16 mouse cellular contexts compared by ENCODE assay signal in genomic region chr11:114536616-114537493, GRCm38 (mm10).
DNase-seq lines count a peak whose midpoint lies in the region; ATAC-seq lines count a peak whose summit lies in the region.
"Had no signal": no experiment of that assay in that cellular context is flagged by ENCODE, and none has a peak within 500 bp of the region (broad histone marks: within the 10 kb centered on the region; RNA-seq: fewer than 3 reads in every experiment).

No protein-coding gene starts in this region.

- H3K9me3 ChIP-seq in embryonic facial prominence, embryonic 14.5 days (ENCODE audit: control insufficient read depth, low read length), result peaks cover 9% of the 10 kb centered on the region
- no peaks in the 10 kb centered on the region for H3K9me3 ChIP-seq in hindbrain, embryonic 14.5 days (ENCODE audit: control insufficient read depth, low read length)
- no peaks in the 10 kb centered on the region for H3K9me3 ChIP-seq in midbrain, embryonic 16.5 days (replicated peaks; ENCODE audit: control insufficient read depth, low read length, poor library complexity, severe bottlenecking)
- H3K9me3 ChIP-seq: lung, embryonic 15.5 days had no signal

- DNase-seq in layer of hippocampus, adult 11-12 months (ENCODE audit: low spot score), result peak; percentile 17
- no peak for DNase-seq in layer of hippocampus, adult 9-10 months (ENCODE audit: low spot score)
- DNase-seq in embryonic facial prominence, embryonic 14.5 days (ENCODE audit: low spot score), result peak; percentile 49
- DNase-seq in hindbrain, embryonic 14.5 days (ENCODE audit: low spot score), result peak; percentile 50
- DNase-seq in thymus, postnatal 10 days (ENCODE audit: low spot score in 2 of 2), result no peak
- DNase-seq in thymus, postnatal 14 days, result no peak
- no peak for DNase-seq in kidney, postnatal 4 days
- DNase-seq: adrenal gland, postnatal 10 days; B cell, adult 2 months; cerebellum, adult 8-10 months; gastrocnemius, postnatal 25 days; kidney, adult 8-10 months; thymus, adult 2 months had no signal

- peak; percentile 38; the same call in 1 of the 2 replicates for ATAC-seq in embryonic facial prominence, embryonic 14.5 days (ENCODE audit: low read depth)
- peak; percentile 61 for ATAC-seq in hindbrain, embryonic 14.5 days (ENCODE audit: low FRiP score)
- peak; percentile 81; the same call in 1 of the 2 replicates for ATAC-seq in midbrain, embryonic 16.5 days

- 15% methylated on average over 13 of the region's 13 CpGs for WGBS in embryonic facial prominence, embryonic 14.5 days
- 11% methylated on average over 12 of the region's 13 CpGs for WGBS in hindbrain, embryonic 14.5 days
- 10% methylated on average over 13 of the region's 13 CpGs for WGBS in midbrain, embryonic 16.5 days

- peak overlapping the region; percentile 23; the same call in 1 of the 2 replicates for H3K4me2 ChIP-seq in embryonic facial prominence, embryonic 14.5 days (ENCODE audit: low read depth, low read length)
- 0 out of 2 replicates have a peak overlapping the region, but pooled peaks have one; percentile 10 for H3K4me2 ChIP-seq in hindbrain, embryonic 14.5 days (replicated peaks)
- H3K4me2 ChIP-seq in midbrain, embryonic 16.5 days (ENCODE audit: low read length), result peak overlapping the region; percentile 13; the same call in 1 of the 2 replicates
- H3K4me2 ChIP-seq: limb, embryonic 12.5 days; lung, embryonic 15.5 days had no signal

- H3K4me1 ChIP-seq in embryonic facial prominence, embryonic 14.5 days (ENCODE audit: control insufficient read depth, insufficient read depth, low read length), result peaks cover 13% of the 10 kb centered on the region; the same call in 1 of the 2 replicates
- H3K4me1 ChIP-seq in hindbrain, embryonic 14.5 days (replicated peaks; ENCODE audit: control insufficient read depth, insufficient read depth, low read length), result peaks cover 17% of the 10 kb centered on the region
- peaks cover 17% of the 10 kb centered on the region for H3K4me1 ChIP-seq in midbrain, embryonic 16.5 days (ENCODE audit: control insufficient read depth, insufficient read depth, low read length)
- H3K4me1 ChIP-seq: lung, embryonic 15.5 days had no signal

- H3K9ac ChIP-seq in embryonic facial prominence, embryonic 14.5 days (ENCODE audit: low read depth, low read length), result peak overlapping the region; percentile 22; the same call in 1 of the 2 replicates
- H3K9ac ChIP-seq in hindbrain, embryonic 14.5 days, result no peak overlapping the region
- no peak overlapping the region for H3K9ac ChIP-seq in midbrain, embryonic 16.5 days (ENCODE audit: low read depth, low read length)
- H3K9ac ChIP-seq: limb, embryonic 12.5 days; lung, embryonic 15.5 days had no signal

- no peaks in the 10 kb centered on the region for H3K27me3 ChIP-seq in embryonic facial prominence, embryonic 14.5 days (replicated peaks; ENCODE audit: control insufficient read depth, insufficient read depth, low read length)
- H3K27me3 ChIP-seq in hindbrain, embryonic 14.5 days (ENCODE audit: control insufficient read depth, insufficient read depth, low read length), result no peaks in the 10 kb centered on the region
- H3K27me3 ChIP-seq in midbrain, embryonic 16.5 days (ENCODE audit: control insufficient read depth, insufficient read depth, low read depth, low read length), result no peaks in the 10 kb centered on the region
- H3K27me3 ChIP-seq: lung, embryonic 15.5 days had no signal

- H3K27ac ChIP-seq in embryonic facial prominence, embryonic 14.5 days (replicated peaks; ENCODE audit: low read depth, low read length), result no peak overlapping the region
- peak overlapping the region; percentile 47 for H3K27ac ChIP-seq in hindbrain, embryonic 14.5 days
- H3K27ac ChIP-seq in midbrain, embryonic 16.5 days (ENCODE audit: low read length), result peak overlapping the region; percentile 62
- H3K27ac ChIP-seq: limb, embryonic 12.5 days; lung, embryonic 15.5 days had no signal

- H3K4me3 ChIP-seq in embryonic facial prominence, embryonic 14.5 days (ENCODE audit: low read depth, low read length), result no peak overlapping the region
- H3K4me3 ChIP-seq in hindbrain, embryonic 14.5 days (replicated peaks; ENCODE audit: low read length), result no peak overlapping the region
- H3K4me3 ChIP-seq in midbrain, embryonic 16.5 days (ENCODE audit: low read depth, low read length), result no peak overlapping the region
- H3K4me3 ChIP-seq: limb, embryonic 12.5 days; lung, embryonic 15.5 days had no signal

- no peaks in the 10 kb centered on the region for H3K36me3 ChIP-seq in embryonic facial prominence, embryonic 14.5 days (ENCODE audit: control insufficient read depth, insufficient read depth, low read length)
- no peaks in the 10 kb centered on the region for H3K36me3 ChIP-seq in hindbrain, embryonic 14.5 days (replicated peaks; ENCODE audit: control insufficient read depth, insufficient read depth)
- H3K36me3 ChIP-seq in midbrain, embryonic 16.5 days (ENCODE audit: control insufficient read depth, insufficient read depth, low read length), result no peaks in the 10 kb centered on the region
- H3K36me3 ChIP-seq: limb, embryonic 12.5 days; lung, embryonic 15.5 days had no signal

Comparison
In these comparisons a context has a peak if more than half of its experiments do, and no peak if none do; other contexts are left out.
1. DNase-seq: peak in layer of hippocampus, adult 11-12 months (single experiment), embryonic facial prominence, embryonic 14.5 days (single experiment) and hindbrain, embryonic 14.5 days (single experiment); none in layer of hippocampus, adult 9-10 months (single experiment), thymus, postnatal 10 days (0 of 2), thymus, postnatal 14 days (single experiment) and kidney, postnatal 4 days (0 of 2).
2. Peak in every context shown above with its lines, with median percentiles within 50 percentile points of each other: ATAC-seq and H3K4me2 ChIP-seq.